Mouse (Mus musculus) adrenal gland (tissue): Measurements from ENCODE around the gene Aspscr1.

Experiments
- intact Hi-C: fragments of 180-260 bp; cut with DNase I; formaldehyde crosslinking; loops from one replicate; pipeline ENCODE4 v1.15.1; 2025
- microRNA-seq, 2 experiments: library from miRNA; unstranded; fragments of <30 nt; microRNA quantifications; one replicate each; pipeline ENCODE4; 2019

Aspscr1 gene

GRCm38 (mm10) chr11:120730331-120730870, 57.6 kb downstream of the Aspscr1 start:
- intact Hi-C loops = no loop called here

- intact Hi-C loops = no loop called here
Measured at GRCm38 (mm10) chr11:120731395-120731794, 58.6 kb downstream of the Aspscr1 start.

GRCm38 (mm10) chr11:120731858-120732680, 59.3 kb downstream of the Aspscr1 start, which contains the start of gene Cbr2:
Gene Cbr2 (minus strand): TSS chr11:120732114.
- intact Hi-C loops = no loop called here

- intact Hi-C loops = no loop called here
Measured at GRCm38 (mm10) chr11:120733521-120733920, 60.7 kb downstream of the Aspscr1 start.

GRCm38 (mm10) chr11:120736424-120736823, 63.7 kb downstream of the Aspscr1 start:
- intact Hi-C loops = no loop called here

GRCm38 (mm10) chr11:120740981-120741380, 68.2 kb downstream of the Aspscr1 start:
- intact Hi-C loops = no loop called here

- intact Hi-C loops = no loop called here
Measured at GRCm38 (mm10) chr11:120744121-120744701, 71.4 kb downstream of the Aspscr1 start.

- intact Hi-C loops = no loop called here
Measured at GRCm38 (mm10) chr11:120747974-120748373, 75.2 kb downstream of the Aspscr1 start.

GRCm38 (mm10) chr11:120749430-120749829, 76.7 kb downstream of the Aspscr1 start:
- intact Hi-C loops = no loop called here

- intact Hi-C loops = no loop called here
Measured at GRCm38 (mm10) chr11:120751606-120752005, 78.8 kb downstream of the Aspscr1 start.

Small RNA genes within 50 kb of the gene (microRNA-seq; reads per million reads assigned to microRNA genes)
- 0 to 0.86 reads per million in 2 experiments for gene Mir6936
